Mouse (Mus musculus) kidney, embryonic 15.5 days (tissue): ENCODE results near the gene Serpina3b. TPM values are rescaled to one million over a fixed set of nuclear protein-coding genes. Genes with fewer than 3 reads are reported as not detected.

ENCODE experiments used
- ATAC-seq: fragments of 200-750 bp; cut with Nextera tagmentation; replicated peaks from 2 replicates; pipeline ENCODE4 v1.8.0; 2017; ENCODE audit warnings: moderate TSS enrichment; ENCODE audit not compliant: low FRiP score
- H3K27ac ChIP-seq: fragments of 300-500 bp; sonication (generic); 2 replicates; pipeline ENCODE4 v1.5.1; 2015; ENCODE audit warnings: mild to moderate bottlenecking, inconsistent platforms
- H3K27me3 ChIP-seq: fragments of 300-500 bp; sonication (generic); 2 replicates; pipeline ENCODE4 v1.6.1; 2015; ENCODE audit warnings: inconsistent platforms
- H3K36me3 ChIP-seq: fragments of 300-500 bp; sonication (generic); 2 replicates; pipeline ENCODE4 v1.6.1; 2015; ENCODE audit warnings: inconsistent platforms
- H3K4me1 ChIP-seq: fragments of 300-500 bp; sonication (generic); 2 replicates; pipeline ENCODE4 v1.6.1; 2015; ENCODE audit warnings: inconsistent platforms
- H3K4me2 ChIP-seq: fragments of 300-500 bp; sonication (generic); 2 replicates; pipeline ENCODE4 v1.6.1; 2015; ENCODE audit warnings: moderate library complexity, mild to moderate bottlenecking, inconsistent platforms
- H3K4me3 ChIP-seq: fragments of 300-500 bp; sonication (generic); replicated peaks from 2 replicates; pipeline ENCODE4 v1.5.1; 2015; ENCODE audit warnings: mild to moderate bottlenecking, inconsistent platforms
- H3K9ac ChIP-seq: fragments of 300-500 bp; sonication (generic); 2 replicates; pipeline ENCODE4 v1.6.1; 2015; ENCODE audit warnings: mild to moderate bottlenecking, inconsistent platforms
- H3K9me3 ChIP-seq: fragments of 300-500 bp; sonication (generic); replicated peaks from 2 replicates; pipeline ENCODE4 v1.6.1; 2016; ENCODE audit warnings: inconsistent platforms
- WGBS: fragments of 180-500 bp; shearing (Covaris S2); methylation state at CpG from one replicate; pipeline ENCODE4 v1.1.7; 2015; ENCODE audit warnings: mixed read lengths; 5-methylcytosine and 5-hydroxymethylcytosine counted together
- polyA plus RNA-seq: library from polyadenylated mRNA; unstranded; fragments of >200 nt; fragmentation: Nextera tagmentation; extraction: Ambion mirVana; gene quantifications from 2 replicates; pipeline ENCODE4 v1.2.1, GENCODE M21; 2015

The Serpina3b gene
- polyA plus RNA-seq, 1 experiment from 2014 or later: 0.14 TPM

DNA sequence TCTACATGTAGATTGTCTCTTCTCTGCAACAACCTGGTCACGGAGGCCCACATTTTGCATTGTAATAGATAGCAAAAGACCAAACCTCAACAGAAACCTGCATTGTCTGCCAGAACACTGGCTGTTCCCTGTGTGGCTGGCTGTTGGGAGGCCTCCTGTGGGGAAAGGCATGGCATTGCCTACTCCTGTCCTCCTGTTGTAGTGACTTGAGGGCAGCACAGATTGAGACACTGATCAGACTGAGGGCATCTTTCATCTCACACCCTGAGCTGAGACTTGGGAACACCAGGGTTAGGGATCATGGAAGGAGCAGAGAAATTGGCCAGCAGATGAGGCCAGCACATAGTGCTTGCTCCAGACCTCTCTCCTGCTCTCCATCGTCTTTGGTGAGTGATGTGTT lies 10.4 kb downstream of the Serpina3b start:
- H3K4me3 ChIP-seq: no peak overlapping the region
- no peaks in the 10 kb centered on the region for H3K36me3 ChIP-seq
- no peaks in the 10 kb centered on the region for H3K27me3 ChIP-seq
- WGBS: 78% methylated on average over 2 of the region's 2 CpGs
- ATAC-seq: no peak
- no peak overlapping the region for H3K27ac ChIP-seq
- no peaks in the 10 kb centered on the region for H3K4me1 ChIP-seq
- no peaks in the 10 kb centered on the region for H3K9me3 ChIP-seq
- H3K9ac ChIP-seq: no peak overlapping the region
- no peak overlapping the region for H3K4me2 ChIP-seq

DNA sequence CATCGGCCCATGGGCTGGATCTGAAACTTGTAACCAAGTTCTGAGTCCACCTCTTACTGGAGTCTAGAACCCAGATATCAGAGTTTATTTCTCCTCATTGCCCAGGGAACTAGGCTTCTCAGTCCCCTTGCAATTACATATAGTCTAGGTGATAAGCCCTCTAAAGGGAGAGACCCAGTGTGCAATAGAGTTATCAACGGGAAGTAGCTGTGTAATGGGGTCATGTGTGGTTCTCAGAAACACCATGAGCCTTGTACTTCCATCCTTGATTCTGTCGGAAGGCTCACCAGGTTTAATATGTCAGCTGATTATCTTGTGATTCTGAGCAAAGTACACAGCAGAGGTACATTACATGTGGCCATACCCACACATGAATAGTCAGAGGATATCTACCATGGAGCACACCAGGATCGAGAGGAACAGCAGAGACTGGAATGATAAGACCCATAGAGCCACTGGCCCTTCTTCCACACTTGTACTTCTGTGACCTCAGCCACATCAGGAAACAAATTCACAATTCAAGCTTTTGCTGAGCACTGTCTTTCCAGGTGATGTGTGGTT lies 12.8 kb downstream of the Serpina3b start:
- Histone ChIP-seq H3K4me1 (no peaks in the 10 kb centered on the region), H3K9me3 (no peaks in the 10 kb centered on the region), H3K4me2 (no peak overlapping the region), H3K36me3 (no peaks in the 10 kb centered on the region), H3K4me3 (no peak overlapping the region), H3K9ac (no peak overlapping the region), H3K27me3 (no peaks in the 10 kb centered on the region), H3K27ac (no peak overlapping the region)
- no peak for ATAC-seq
- WGBS: 89% methylated on average over 4 of the region's 4 CpGs

DNA sequence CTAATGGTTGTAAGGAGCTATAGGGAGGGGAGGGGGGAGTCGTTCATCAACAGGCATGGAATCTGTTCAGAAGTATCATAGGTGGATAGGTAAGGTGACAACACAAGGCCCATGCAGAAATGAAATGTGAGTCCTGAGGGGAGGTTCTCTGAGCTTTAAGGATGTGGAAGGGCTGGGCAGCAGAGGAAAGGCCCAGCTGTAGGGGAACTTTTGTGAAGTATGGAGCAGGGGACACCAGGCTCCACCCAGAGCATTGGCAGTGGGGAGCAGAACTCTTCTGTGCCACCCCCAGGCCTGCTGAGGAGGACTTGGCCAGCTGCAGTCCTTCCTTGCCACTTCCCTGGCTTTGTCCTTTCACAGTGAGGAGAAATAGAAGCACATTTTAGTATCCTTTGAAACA lies 13.7 kb downstream of the Serpina3b start:
- Histone ChIP-seq H3K36me3 (no peaks in the 10 kb centered on the region), H3K4me1 (no peaks in the 10 kb centered on the region), H3K27me3 (no peaks in the 10 kb centered on the region), H3K9ac (no peak overlapping the region), H3K4me3 (no peak overlapping the region), H3K4me2 (no peak overlapping the region), H3K27ac (no peak overlapping the region), H3K9me3 (no peaks in the 10 kb centered on the region)
- no peak for ATAC-seq
- 79% methylated on average over 1 of the region's 1 CpGs for WGBS

DNA sequence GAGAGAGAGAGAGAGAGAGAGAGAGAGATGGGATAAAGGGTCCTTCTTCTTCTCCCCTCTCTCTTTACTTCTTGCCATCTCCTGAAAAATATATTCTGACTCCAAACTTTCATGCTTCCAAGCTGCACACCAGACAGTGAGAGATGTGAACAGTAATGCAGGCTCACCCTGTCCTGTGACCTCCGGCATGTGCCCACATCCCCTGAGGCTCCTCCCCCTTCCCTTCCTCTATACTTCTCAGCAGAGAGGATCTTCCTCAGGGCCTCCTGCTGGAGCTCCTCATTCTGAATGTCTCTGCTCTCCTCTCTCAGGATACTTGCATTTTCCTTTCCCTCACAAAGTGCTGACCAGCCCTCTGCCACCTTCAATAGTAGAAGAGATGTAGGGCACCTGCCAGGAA lies 14.6 kb downstream of the Serpina3b start:
- Histone ChIP-seq H3K4me2 (no peak overlapping the region), H3K4me1 (no peaks in the 10 kb centered on the region), H3K9ac (no peak overlapping the region), H3K4me3 (no peak overlapping the region), H3K27ac (no peak overlapping the region), H3K9me3 (no peaks in the 10 kb centered on the region), H3K27me3 (no peaks in the 10 kb centered on the region), H3K36me3 (no peaks in the 10 kb centered on the region)
- 42% methylated on average over 1 of the region's 1 CpGs for WGBS
- no peak for ATAC-seq

DNA sequence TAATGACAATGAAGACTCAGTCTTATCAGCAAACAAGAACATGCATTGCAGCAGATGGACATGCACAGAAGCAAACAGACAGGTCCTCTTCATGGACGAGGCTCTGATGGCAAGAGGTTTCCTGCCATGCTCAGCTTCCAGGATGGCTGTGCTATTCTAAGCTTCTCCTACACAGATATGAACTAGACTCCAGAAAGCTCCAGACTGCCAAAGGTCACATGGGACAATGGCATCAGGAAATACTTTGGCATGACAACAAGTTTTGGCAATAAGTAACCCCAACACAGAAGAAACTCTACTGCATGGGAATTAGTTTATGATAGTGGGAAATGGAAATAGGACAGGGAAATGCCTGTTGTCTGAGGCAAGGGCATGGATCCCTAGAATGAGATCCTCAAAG lies 15.5 kb downstream of the Serpina3b start:
- ATAC-seq: no peak
- H3K4me2 ChIP-seq: no peak overlapping the region
- no peaks in the 10 kb centered on the region for H3K36me3 ChIP-seq
- no peak overlapping the region for H3K4me3 ChIP-seq
- H3K9me3 ChIP-seq: no peaks in the 10 kb centered on the region
- H3K4me1 ChIP-seq: no peaks in the 10 kb centered on the region
- no peak overlapping the region for H3K27ac ChIP-seq
- WGBS: 58% methylated on average over 1 of the region's 1 CpGs
- no peak overlapping the region for H3K9ac ChIP-seq
- no peaks in the 10 kb centered on the region for H3K27me3 ChIP-seq

DNA sequence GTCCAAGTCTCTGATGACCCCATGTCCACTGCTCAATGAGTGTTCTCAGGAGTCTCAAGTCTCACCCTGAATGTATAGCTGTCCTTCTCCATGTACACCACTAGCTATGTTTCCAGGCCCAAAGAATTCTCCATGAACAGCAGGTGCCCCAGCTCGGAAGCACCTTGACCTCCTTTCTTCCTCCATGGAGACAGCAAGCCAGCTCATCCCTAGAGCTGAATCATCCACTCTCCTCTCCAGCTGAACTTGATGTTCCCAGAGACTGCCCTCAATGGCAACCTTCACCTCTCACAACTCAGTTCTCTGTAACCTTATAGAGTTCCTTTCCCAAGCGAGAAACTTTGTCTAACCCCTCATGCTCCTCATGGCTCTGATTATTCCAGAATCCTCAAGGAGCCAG lies 17.8 kb downstream of the Serpina3b start:
- no peak for ATAC-seq
- Histone ChIP-seq H3K27me3 (no peaks in the 10 kb centered on the region), H3K27ac (no peak overlapping the region), H3K4me2 (no peak overlapping the region), H3K4me1 (no peaks in the 10 kb centered on the region), H3K36me3 (no peaks in the 10 kb centered on the region), H3K9me3 (no peaks in the 10 kb centered on the region), H3K4me3 (no peak overlapping the region), H3K9ac (no peak overlapping the region)
- WGBS: 78% methylated on average over 2 of the region's 2 CpGs

DNA sequence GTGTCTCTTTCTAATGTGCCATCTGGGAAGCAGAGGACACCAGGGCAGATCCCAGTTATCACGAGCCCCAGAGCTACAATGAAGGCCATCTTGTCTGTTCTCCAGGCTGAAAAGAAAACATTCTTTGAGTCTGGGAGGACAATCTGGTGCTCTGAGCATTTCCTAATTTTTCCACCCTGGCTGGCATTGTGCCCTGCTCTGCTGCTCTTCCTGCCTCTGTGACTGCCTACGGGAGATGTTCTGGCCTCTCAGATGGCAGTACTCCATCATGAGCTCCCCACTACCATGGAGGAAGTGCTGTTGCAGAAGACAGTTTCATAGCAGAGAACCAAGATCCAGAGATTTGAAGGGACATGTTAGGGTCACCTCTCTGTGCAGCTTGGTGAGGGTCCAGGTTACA lies 24.2 kb downstream of the Serpina3b start:
- no peaks in the 10 kb centered on the region for H3K4me1 ChIP-seq
- H3K4me3 ChIP-seq: no peak overlapping the region
- H3K9me3 ChIP-seq: no peaks in the 10 kb centered on the region
- no peak for ATAC-seq
- H3K9ac ChIP-seq: no peak overlapping the region
- no peak overlapping the region for H3K27ac ChIP-seq
- WGBS: 66% methylated on average over 2 of the region's 2 CpGs
- no peaks in the 10 kb centered on the region for H3K27me3 ChIP-seq
- H3K4me2 ChIP-seq: no peak overlapping the region
- no peaks in the 10 kb centered on the region for H3K36me3 ChIP-seq

DNA sequence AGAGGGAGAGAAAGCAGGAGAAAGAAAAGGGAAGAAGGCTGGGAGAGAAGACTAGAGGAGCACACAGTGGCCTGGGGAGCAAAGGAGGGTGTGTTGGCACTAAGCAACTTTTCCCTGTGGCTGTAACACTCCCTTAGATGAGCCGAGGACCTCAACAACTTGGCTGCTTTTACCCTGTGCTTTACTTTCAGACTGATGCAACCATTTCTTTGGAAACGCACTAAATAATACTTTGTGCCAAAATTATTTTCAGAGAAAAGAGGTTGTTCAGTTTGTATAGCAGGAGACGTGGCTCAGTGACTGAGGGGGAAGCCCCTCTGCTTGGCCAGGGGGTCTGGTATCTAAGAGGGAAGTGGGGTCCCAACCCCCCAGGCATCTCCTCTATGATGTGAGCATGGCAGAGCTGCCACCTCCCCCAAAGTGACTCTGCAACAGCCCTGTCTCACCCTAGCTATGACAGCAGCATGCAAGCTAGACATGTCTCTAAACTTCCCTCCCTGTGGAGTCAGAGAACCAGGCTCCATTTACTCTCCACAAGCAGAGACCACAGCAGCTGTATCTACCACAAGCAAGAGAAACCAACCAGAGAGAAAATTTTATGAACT lies 25.3 kb downstream of the Serpina3b start:
- Histone ChIP-seq H3K9me3 (no peaks in the 10 kb centered on the region), H3K4me3 (no peak overlapping the region), H3K4me1 (no peaks in the 10 kb centered on the region), H3K36me3 (no peaks in the 10 kb centered on the region), H3K4me2 (no peak overlapping the region), H3K27ac (no peak overlapping the region), H3K9ac (no peak overlapping the region), H3K27me3 (no peaks in the 10 kb centered on the region)
- no peak for ATAC-seq
- 83% methylated on average over 3 of the region's 3 CpGs for WGBS

DNA sequence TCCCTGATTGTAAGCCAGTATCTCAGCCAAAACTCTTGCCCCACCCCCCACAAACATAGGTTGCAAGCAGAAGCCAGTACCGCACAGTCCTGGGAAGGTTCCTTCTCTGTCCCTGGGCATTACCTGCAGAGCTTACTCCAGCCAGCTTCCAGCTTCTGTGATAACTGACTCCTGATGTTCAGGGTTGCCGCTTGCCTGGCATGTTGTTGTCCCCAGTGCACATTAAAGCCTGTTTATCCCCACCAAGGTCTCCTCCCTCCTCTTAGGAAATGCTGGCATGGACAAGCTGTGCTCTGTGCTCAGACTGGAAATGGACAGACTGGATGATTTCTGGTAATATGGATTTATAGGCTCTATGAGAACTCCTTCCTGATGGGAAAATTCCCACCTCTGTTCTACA lies 25.9 kb downstream of the Serpina3b start, which contains the start of gene Serpina3c:
Gene Serpina3c, minus strand, starts transcription at position 215 of the 400 bp plus-strand sequence.
- Histone ChIP-seq H3K4me2 (no peak within 1 kb of the TSS), H3K9ac (no peak within 1 kb of the TSS), H3K4me3 (no peak within 1 kb of the TSS), H3K9me3 (no peaks in the 10 kb centered on the region), H3K27me3 (no peaks in the 10 kb centered on the region), H3K36me3 (no peaks in the 10 kb centered on the region), H3K27ac (no peak within 1 kb of the TSS), H3K4me1 (no peaks in the 10 kb centered on the region)
- no peak for ATAC-seq
- WGBS: 88% methylated on average over 2 of the region's 2 CpGs

DNA sequence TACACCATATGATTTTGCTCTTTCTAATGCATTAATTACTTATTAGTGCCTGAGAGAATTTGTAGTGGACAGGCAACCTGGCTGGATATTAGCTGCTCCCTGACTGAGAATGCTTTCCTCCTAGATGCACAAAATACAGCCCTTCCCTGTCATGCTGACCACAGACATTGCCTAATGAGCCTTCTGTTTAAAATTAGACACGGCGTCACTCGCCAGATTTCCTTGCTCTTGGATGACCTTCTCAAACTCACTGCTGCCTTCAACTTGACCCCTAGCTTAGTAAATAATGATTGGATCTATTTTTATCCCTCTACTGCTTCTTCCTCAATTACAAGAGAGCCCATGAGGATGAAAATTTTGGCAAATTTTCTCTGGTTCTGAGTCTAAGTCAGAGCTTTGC lies 47.0 kb downstream of the Serpina3b start:
- H3K27me3 ChIP-seq: no peaks in the 10 kb centered on the region
- no peaks in the 10 kb centered on the region for H3K4me1 ChIP-seq
- H3K4me3 ChIP-seq: no peak overlapping the region
- no peak for ATAC-seq
- no peak overlapping the region for H3K4me2 ChIP-seq
- H3K36me3 ChIP-seq: no peaks in the 10 kb centered on the region
- no peak overlapping the region for H3K9ac ChIP-seq
- H3K9me3 ChIP-seq: no peaks in the 10 kb centered on the region
- H3K27ac ChIP-seq: no peak overlapping the region
- 58% methylated on average over 3 of the region's 3 CpGs for WGBS

DNA sequence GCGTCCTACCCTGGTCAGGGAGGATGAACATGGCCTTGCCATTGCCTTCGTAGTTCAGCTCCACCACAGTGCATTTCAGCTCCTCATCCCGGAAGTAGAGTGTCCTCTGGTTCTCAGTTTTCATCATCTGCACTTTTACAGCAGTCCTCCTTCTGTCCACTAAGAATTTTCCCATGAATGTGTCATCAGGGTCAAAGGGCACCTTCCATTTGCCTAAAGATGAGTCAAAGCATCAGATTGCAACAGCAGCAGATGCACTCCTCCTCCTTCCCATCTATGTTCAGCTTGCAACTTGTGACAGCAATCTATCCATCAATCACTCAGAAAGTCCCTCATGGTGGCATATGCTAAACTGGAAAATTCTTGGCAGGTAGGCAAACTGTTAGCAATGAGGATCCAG lies 47.8 kb downstream of the Serpina3b start:
- 67% methylated on average over 3 of the region's 3 CpGs for WGBS

DNA sequence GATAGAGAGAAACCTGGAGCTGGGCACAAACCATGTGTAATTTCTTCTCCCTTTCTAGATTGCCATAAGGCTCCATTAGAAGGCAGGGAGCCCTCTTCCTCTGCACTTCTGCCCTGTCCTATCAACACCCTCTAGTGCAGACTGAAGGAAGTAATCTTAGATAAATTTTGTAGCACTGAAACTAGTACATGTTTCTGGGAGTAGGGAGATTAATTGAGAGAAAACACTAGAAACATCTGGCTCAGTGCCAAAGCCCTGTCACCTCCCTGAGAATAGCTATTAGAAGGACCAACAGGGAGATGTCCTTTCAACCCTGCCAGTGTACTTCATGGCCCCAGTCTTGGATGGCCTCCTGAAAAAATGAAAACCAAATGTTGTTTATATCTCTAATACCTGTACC lies 50.8 kb downstream of the Serpina3b start:
- Histone ChIP-seq H3K4me3 (no peak overlapping the region), H3K9me3 (no peaks in the 10 kb centered on the region), H3K36me3 (no peaks in the 10 kb centered on the region), H3K27me3 (no peaks in the 10 kb centered on the region), H3K27ac (no peak overlapping the region), H3K4me2 (no peak overlapping the region), H3K9ac (no peak overlapping the region), H3K4me1 (no peaks in the 10 kb centered on the region)
- ATAC-seq: no peak

More for the DNA sequence above, 47.8 kb downstream of the Serpina3b start:
- Histone ChIP-seq H3K4me2 (no peak overlapping the region), H3K27ac (no peak overlapping the region), H3K27me3 (no peaks in the 10 kb centered on the region), H3K9me3 (no peaks in the 10 kb centered on the region), H3K4me1 (no peaks in the 10 kb centered on the region), H3K9ac (no peak overlapping the region), H3K4me3 (no peak overlapping the region), H3K36me3 (no peaks in the 10 kb centered on the region)
- no peak for ATAC-seq

DNA sequence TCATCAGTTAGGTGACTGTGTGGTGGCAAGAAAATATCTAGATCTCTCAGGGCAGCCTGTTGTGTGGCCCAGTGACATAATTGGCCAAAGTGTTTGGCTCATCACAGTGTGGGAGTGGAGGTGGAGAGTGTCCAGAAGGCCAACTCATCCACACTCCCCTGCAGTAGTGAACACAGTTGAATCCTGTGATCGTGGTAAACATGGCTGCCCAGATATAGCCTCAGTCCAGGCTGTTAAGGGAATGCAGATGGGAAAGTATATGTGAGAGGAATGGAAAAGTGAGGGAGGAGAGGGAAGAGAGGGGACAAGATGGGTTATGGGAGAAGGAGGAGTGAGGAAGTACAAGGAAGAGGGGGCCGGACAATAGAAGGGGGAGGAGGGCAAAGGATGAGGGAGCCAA lies 51.2 kb downstream of the Serpina3b start:
- ATAC-seq: no peak
- Histone ChIP-seq H3K4me1 (no peaks in the 10 kb centered on the region), H3K4me3 (no peak overlapping the region), H3K4me2 (no peak overlapping the region), H3K27me3 (no peaks in the 10 kb centered on the region), H3K36me3 (no peaks in the 10 kb centered on the region), H3K27ac (no peak overlapping the region), H3K9me3 (no peaks in the 10 kb centered on the region), H3K9ac (no peak overlapping the region)
- 67% methylated on average over 2 of the region's 2 CpGs for WGBS
